Mouse (Mus musculus): ENCODE results near the gene Laptm4a.

Gene Laptm4a

DNA sequence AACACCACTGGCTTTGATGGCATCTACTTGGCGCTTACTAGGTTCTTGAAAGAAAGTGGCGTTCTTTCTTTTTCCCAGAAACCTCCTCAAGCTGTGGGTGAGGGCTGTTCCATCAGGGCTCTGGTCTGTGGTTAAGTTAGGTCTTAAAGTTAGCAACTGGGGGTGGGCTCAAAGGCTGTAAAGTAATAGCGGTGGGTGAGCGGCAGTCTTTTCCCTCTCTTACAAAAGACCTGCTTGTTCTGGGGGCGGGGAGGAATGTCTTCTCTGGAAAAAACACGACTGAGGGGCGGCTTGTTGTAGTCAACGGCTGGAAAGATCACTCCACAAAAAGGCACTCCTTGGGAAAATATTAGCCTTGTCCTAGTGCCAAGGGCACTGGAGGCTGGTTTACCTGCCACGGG lies 32.7 kb downstream of the Laptm4a start:
- DNase-seq (ENCODE audit: low read depth, low spot score), result no peak

DNA sequence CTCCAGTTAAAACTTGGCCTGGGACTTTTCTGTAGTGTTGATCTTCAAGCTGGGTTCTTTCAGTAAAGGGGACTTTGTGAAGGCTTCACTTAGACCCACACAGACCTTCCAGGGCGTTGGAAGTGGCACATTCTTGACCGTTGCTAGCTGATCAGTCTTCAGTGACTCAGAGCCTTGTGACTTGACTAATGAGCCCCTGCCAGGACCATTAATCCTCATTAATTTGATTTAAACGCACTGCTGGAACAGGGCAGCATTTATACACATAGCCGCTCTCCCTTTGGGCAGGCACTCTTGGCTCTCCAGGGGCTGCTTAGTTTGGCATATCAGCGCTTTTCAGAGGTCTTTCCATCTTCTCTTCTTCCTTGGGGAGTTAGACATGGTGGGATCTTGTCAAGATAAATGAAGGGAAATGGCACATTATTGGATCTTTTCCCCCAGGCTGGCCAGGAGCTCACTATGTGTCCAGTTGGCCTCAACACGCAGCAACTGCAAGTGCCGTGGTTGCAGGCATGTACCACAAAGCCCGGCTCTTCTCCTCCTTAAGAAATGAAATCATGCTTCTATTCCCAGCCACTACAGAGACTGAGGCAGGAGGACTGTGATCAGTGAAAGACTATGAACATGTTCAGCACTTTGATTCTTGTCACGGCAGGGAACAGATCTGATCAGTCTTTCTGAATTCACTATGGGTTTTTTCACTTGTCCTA lies 40.3 kb downstream of the Laptm4a start:
- no peak for DNase-seq (ENCODE audit: low read depth, low spot score)

DNA sequence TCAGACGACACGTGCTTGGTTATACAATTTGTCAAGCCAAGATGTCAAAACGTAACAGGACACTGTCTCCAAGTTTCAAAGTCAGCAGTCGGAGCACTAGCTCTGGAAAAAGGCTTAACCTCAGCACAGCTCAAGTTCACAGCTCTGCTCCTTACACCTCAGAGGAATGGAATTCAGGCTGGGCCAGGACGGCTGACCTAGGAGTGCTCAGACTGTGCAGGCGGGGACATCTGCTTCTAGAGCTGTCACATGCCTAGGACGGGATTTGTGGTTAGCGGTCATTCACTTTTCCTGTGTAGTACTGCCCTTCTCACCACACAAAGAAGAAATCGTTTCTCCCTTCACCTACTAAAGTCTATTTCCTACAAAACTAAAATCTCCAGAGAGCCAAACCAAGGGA lies 48.4 kb downstream of the Laptm4a start:
- DNase-seq (ENCODE audit: low read depth, low spot score), result peak; percentile 60

DNA sequence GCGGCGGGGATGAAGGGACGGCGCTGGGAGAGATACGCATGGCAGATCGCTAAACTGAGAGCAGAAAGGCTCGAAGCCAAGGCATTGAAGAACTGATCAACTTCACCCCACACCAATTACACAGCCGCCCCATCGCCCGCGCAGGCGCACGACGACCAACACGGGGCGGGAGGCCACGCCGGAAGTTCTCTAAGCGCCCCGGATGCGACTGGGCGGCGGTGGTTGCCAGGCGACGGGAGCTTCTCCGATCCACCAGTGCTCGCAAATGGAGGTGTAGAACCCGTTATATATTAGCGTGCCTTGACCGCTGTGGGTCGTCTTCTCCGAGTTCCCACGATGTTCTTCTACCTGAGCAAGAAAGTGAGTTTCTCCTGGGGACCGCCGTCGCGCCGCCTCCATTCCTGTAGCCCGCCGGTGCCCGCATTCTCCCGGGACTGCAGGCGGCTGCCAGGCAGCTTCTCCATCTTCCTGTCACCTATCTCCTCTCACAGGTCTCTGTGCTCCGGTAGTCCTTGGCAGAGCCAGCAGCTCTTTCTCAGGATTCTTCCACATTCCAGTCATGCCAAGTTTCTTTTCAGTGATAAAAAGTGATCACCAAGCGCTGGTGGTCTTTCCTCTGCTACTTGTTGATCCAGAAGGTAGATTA lies 52.5 kb downstream of the Laptm4a start, which contains the start of gene Wdr35:
TSS of gene Wdr35 (plus strand) at position 73 of the 646 bp plus-strand sequence.
- DNase-seq (ENCODE audit: low read depth, low spot score), result peak; percentile 89

DNA sequence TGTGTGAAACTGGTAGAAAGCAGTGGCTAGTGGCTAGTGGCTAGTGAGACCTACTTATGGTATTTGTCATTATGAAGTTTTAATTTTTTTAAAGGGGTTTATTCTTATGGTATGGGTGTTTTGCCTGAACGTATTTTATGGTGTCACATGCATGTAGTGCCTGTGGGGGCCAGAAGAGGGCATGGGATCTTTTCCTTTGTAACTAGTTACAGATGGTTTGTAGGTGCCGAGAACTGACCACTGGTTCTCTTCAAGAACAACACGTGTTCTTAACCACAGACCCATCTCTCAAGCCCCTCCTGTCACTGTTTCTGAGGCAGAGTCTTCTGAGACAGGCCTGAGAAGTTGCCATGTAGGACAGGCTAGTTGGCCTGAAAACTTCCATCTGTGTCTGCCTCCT lies 53.6 kb downstream of the Laptm4a start:
- DNase-seq (ENCODE audit: low read depth, low spot score), result peak; percentile 59

Data from R1 (cell line).